Mouse (Mus musculus): ENCODE data around the gene Thsd7b.
"Not testable (repeated sequence)": the region's sequence is repeated elsewhere in the genome, so short reads cannot be mapped to it uniquely, and the experiment has no call there.

The Thsd7b gene

DNA sequence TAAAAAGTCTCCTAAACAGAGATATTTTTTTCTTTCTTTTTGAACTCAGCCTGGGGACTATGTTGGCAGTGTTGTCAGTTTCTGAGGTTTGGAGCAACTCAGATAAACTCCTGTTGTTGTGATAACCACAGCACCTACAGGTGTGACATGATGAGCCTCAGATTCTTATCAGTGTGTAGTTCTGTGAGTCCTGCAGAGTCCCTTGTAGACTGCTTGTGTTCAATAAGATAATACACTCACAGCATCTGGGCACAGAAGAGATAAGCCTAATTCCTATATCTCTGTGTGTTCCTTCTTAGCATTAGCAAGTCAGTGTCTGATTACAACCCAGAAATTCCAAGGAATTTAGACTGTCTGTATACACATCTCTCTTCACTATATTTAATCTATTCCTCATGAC is 789.0 kb downstream of the Thsd7b start:
- DNase-seq (ENCODE audit: extremely low read depth, insufficient read length, low spot score): no peak

DNA sequence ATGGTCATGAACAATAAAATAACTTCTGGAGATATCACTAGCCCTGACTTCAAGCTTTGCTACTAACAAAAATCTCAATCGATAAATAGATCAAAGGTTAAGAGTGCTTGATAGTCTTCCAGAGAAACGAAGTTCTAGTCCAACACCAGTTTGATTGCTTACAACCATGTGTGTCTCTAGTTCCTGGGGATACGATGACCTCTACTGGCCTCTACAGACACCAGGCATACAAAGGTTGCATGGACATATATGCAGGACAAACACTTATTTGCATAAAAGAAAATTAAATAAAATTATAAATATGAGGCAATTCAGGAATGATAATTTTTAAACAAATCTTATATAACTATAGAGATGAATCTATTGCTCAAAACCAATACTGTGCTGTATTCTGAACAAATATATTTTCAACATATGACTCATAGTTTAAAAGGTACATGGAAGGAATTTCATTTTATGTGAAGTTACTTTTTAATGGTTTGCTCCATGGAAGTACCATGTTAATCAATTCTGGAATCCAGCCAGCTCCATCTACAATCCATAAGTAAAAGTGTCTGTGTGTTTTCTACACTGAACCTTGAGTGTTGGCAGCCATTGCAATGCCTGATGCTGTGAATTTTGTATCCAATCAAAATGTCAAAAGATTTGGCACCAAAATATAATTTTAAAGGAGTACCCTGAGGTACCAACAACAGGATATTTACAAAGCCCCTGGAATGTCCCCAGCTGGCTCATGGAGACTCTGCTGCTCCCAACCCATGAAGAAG is 793.3 kb downstream of the Thsd7b start:
- no peak for DNase-seq (ENCODE audit: extremely low read depth, insufficient read length, low spot score)

DNA sequence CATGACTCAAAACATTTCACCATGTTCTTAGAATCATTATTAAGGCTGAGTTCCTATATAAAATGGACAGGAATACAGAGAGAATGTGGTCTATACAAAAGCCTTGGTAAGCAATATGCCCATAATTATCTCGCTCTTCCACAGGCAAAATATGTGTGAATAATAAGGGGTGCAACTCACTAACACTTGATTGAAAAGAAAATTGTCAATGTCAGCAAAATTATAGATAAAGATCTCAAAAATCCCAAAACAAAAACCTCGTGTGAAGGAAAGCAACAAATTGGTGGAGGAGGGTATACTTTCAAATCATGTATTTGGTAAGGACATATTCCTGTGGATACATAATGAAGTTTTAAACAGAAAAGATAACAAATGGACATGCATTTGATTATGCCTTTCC is 810.7 kb downstream of the Thsd7b start:
- no peak for DNase-seq (ENCODE audit: extremely low read depth, insufficient read length, low spot score)

DNA sequence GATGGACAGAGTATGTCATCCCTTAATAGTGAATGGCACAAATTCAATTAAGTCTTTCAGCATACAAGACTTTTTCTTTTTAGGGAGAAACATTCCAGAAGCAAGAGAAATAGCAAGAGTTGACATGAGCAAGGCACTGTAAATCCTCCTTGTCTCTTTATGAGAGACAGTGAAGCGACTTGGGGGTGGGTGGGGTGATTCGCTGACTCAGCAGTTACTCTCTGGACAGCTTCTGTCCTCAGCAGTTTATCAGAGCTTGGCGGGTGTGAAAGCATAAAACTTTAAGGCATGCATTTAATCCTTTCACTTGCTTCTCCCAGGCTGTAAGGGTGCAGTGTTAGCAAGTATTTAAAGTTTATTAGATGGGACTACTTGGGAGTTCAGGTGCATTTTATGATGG is 812.1 kb downstream of the Thsd7b start:
- DNase-seq (ENCODE audit: extremely low read depth, insufficient read length, low spot score): no peak

DNA sequence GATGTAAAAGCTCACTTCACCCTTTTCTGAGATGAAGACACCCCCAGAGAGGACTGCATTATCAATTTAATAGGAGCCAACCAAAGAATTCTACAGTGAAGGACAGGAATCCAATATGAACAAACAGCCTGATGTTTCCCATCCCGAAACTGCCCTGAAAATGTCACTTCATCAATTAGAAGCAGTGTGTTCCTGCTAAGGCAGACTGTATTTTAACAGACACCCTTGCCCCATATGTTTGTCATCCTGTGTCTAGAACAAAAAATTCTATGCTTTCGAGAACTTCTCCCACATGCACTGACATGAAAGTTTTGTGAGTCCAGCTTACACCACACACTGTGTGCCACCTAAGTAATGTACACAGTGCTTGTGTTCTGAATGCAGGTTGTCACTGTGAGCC is 812.8 kb downstream of the Thsd7b start:
- DNase-seq (ENCODE audit: extremely low read depth, insufficient read length, low spot score): no peak

DNA sequence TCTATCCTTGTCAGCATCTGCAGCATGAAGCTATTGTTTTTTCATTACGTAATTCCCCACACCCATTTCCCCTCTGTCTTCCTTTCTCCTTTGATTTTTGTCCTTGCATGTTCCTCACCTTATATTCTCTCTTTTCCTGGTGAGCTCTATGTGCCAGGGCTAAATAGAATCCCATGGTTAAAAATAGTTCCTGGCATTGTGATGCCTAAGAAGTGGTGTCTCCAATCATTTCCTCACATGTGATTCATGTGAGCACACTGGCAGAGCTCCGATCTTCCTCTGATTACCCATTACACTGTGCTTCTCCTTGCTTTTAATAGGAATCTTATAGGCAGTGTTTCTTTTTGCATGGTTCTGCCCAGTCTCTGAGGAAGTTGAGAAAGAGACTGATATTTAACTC is 826.1 kb downstream of the Thsd7b start:
- no peak for DNase-seq (ENCODE audit: extremely low read depth, insufficient read length, low spot score)

DNA sequence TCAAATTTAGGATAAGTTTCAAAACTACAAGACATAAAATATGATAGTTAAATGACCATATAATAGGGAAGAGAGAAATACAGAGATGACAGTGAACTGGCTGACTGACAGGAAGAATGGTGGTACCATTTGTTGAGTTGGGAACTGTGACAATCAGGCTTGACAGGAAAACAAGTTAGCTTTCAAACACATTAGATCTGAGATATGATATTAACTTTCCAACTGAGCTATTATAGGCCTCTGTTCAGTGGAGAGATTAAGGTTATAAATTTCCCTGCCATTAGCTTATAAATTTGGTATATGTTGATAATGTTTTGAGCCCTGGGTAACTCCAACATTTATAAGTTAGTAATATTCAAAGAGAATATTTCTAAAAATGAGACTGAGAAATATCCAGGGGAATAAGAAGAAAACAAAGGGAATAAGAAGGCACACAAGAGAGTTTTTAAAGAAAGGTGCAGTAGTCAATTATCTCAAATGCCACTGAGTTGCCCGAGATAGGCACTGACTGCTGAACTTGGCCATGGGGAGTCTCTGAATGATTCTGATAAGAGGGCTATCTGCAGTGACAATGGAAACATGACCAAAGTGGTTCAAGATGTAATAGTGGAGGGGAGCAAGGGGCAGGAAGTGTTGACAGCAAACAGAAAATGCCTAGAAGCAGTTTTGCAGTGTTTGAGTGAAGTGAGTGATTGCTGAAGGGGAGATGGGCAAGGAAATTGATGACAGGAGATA is 839.6 kb downstream of the Thsd7b start:
- DNase-seq (ENCODE audit: extremely low read depth, insufficient read length, low spot score): no peak

DNA sequence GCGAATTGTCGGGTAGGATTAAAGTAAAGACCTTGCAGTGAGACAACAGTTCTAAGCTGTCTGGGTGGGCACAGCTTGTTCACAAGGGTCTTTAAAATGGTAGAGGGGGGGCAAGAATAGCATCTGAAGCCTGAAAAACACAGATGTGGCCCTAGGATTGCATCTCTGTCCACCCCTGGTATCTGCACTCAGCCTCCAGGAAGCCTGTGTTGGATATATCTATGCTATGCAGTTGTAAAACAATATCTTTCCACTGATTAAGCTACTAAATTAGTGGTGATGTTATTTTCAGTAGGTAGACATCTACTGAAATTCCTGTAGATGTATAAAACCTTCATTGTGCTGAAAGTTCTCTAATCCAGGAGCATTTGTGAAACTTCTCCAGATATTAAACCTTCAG is 840.4 kb downstream of the Thsd7b start:
- DNase-seq (ENCODE audit: extremely low read depth, insufficient read length, low spot score): no peak

DNA sequence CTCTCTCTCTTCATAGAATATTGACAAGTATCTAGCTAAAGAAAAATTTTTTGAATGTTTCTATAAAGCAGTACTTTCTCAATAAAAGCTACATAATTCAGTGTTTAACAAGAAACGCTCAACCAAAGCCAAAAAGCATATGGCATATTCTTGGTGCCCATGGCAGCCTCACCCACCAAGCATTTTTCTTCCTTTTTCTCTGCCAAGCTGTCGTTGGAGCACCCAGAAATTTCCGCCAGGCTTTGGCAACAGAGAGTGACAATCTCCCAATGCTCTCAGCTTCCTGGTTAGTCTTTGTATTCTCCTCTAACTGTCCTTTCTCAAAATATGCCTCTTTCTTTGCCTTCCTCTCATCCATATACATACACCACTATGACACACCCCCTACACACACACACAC is 857.8 kb downstream of the Thsd7b start:
- no peak for DNase-seq (ENCODE audit: extremely low read depth, insufficient read length, low spot score)

DNA sequence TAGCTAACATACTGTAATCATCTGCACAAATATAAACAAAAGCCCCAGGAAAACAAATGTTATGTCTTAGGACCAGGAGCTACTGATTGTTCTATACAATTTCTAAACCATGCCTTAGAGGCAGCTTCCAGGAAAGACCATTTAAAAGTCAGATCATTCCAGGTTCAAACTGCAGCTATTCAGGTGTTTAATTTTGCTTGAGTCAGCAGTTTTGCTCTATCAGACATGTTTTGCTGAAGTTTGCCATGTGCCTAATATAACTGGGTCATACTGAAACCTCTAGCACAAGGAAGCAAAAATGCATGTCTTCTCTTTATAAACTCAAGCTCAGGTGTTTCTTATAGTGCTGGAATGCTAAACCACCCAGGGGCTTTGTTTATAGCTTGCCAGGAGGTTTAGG is 893.1 kb downstream of the Thsd7b start:
- no peak for DNase-seq (ENCODE audit: extremely low read depth, insufficient read length, low spot score)

DNA sequence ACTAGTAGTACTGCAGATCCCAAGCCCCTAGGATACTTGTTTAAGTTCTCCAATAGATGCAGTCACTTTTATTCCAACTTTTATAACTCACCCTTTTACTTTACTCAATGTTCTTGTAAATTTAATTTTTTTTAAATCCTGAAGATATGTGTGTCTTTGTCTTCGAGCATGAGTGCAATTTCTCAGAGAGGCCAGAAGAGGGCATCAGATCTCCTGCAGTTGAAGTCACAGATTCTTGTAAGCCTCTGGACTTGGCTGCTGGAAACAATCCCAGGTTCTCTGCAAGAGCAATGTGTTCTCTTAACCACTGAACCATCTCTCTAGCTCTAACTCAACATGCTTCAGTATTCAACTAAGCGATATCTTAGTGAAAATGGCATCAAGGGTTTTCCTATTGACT is 894.2 kb downstream of the Thsd7b start:
- DNase-seq (ENCODE audit: extremely low read depth, insufficient read length, low spot score): no peak

DNA sequence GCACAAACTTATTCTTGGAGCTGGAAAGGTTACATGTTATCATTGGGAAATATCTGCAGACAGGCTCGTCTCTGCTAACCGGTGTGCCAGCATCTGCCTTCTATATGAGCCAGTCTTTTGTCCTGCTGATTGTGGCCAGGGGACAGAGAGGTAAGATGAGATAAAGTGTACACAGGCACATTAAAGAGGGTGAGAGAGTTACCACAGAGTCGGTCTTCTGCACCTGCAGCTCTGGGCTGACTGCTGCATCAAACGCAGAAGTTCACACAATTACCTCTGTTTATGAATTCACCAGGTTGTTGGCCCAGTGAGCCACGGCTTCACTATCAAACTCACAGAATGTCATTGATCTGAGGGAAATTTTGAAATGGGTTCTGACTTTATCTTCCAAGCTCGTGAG is 896.8 kb downstream of the Thsd7b start:
- DNase-seq (ENCODE audit: extremely low read depth, insufficient read length, low spot score): no peak

DNA sequence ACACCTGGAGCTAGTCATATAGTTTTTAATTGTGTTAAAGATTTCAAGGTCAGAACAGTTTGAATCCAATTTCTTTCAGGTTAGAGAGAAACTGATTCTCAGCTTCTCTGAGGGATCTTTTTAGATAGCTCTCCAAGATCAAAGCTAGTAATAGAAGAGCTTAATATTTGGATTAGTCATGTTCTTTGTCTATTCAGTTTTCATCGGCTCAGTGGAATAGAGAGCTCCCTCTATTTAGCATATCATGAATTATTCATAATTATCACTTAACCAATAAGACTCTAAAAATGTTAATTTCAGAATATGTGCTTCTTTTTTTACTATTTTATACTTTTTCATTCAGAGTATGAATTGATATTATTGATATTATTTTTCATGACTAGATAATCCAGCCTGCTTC is 897.2 kb downstream of the Thsd7b start:
- DNase-seq (ENCODE audit: extremely low read depth, insufficient read length, low spot score): no peak

DNA sequence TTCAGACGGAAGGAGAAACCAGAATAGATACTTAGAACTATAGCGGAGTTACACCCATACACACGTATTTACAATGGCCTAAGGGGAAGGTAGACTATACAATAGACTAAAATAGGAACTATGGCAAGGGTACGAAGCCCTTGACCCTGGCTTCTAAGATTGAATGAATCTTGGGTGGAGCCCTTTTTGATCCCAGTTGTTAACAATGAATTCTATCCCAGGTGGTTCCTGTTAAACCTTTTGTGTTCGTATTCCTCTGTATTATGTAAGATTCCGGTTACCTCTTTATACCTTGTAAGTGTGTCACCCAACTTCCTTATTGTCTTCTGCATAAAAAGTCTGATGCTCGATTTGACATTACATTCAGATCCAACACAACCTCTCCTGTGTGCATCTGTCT is 913.7 kb downstream of the Thsd7b start:
- DNase-seq (ENCODE audit: extremely low read depth, insufficient read length, low spot score): not testable (repeated sequence)

DNA sequence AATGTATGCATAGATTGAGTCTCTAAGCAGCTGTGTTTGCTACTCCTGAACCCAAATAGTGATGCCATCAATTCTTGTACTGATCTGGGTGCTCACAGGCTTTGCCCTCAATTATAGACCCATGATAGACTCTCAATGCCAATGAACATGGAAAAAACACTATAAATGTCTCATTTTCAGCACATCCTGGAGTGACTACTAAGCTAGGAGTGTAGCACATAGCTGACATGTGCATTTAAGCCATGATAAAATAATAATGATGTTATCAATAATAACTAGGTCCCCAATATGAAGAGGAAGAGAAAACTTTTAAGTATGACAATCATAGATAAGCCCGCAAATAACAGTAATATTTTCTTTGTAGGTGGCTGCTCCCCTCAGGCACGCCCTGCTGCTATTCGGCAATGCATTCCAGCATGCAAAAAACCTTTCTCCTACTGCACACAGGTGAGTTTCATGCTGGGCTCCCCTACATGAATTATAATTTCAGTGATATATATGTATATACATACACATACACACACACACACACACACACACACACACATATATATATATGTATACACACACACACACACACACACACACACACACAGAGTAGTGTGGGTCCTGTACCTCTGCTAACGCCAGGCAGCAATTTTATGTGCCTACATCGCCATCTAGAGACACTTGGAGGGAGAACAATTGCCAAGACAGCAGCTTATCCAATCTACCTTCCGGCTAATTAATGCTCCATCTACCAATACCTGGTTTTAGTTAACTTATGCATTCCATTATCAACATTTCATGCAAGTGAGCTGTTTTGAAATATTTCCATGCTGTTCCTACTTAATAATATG is 919.3 kb downstream of the Thsd7b start:
- no peak for DNase-seq (ENCODE audit: extremely low read depth, insufficient read length, low spot score)

DNA sequence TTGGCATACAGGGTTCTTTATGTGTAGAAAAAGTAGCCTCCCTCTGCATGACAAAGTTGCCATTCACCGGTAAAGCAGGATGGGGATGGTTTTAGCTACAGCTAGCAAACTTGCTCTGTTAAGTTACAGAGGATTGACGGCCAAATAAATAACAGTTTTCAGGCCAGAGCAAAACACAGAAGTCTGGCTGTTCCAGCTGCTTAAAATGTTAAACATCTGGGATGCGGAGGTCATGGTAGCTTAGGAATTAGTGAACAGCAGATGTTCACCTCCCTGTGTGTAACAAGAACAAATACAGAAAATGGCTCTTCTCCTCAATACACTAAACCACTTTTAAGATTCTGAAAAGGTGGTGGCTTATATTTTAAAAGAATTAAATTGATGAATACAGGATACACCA is 944.3 kb downstream of the Thsd7b start:
- no peak for DNase-seq (ENCODE audit: extremely low read depth, insufficient read length, low spot score)

DNA sequence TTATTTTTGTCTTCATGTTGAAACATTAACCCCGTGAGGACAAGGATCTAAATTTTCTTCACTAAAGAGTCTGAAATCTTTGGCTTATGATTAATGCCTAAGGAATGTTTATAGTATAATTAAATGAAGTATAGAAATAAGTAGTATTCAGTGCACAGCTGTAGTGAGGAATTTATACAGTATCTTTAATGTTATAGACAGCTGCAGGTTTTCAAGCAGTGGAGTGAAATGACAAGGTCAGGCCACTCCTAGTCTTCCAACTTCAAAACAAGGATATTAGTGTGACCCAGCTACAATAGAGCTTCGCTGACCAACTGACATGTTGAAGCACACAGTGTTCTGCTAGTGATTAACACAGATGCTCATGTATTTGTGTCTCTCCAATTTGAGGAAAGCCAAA is 949.8 kb downstream of the Thsd7b start:
- DNase-seq (ENCODE audit: extremely low read depth, insufficient read length, low spot score): no peak

DNA sequence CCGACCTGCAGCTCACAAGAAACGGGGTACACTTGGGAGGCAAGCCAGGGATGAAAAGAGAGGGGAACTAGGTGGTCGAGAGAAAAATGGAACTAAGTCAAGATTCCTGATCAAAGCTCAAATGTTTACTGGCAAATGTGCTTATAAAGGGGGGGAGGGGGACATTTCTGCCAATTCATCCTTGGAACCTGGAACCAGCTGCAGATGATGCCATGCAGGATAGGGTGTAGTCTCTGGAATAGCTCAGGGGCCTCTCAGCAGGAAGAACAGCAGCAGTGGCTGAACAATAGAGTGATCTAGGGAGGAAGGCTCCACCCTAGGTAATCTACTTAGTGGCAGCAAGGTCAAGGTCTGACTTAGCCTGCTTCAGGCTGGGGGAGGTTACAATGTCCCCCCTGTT is 972.5 kb downstream of the Thsd7b start:
- no peak for DNase-seq (ENCODE audit: extremely low read depth, insufficient read length, low spot score)

DNA sequence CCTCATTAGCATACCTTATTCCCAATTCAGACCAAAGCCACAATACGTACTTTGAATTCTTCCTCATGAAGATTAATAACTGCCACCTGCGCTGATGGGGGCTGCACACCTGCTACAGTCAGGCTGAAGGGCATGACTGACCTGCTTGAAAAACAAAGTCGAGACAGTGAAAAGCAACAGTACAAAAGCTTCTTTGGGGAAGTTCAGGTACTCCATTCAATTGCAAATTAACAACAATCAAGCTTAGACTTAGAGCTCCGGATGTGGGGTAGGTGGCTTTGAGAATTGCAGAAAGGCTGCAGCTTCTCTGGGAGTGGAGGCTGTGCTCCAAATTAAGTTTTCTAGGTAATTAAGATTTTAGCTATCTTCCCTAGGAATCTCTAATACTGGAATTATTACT is 973.2 kb downstream of the Thsd7b start:
- DNase-seq (ENCODE audit: extremely low read depth, insufficient read length, low spot score): not testable (repeated sequence)

DNA sequence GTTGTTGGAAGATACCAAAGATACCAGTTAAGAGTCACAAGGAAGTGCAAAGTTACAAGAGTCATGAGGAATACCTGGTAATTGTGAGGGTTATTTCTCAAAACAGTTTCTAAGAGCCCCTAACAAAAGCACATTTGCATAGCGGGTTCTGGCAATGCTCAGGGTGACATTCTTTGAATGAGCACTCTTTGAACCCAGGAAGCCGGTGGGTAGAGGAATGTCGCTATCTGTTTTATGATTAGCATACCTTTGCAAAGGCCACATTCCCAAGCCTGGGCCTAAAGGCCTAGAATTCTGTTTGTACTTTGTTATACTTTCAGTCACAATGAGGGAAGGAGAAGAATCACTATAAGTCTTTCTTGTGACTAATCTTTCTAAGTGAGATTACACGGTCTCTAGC is 973.8 kb downstream of the Thsd7b start:
- not testable (repeated sequence) for DNase-seq (ENCODE audit: extremely low read depth, insufficient read length, low spot score)

DNA sequence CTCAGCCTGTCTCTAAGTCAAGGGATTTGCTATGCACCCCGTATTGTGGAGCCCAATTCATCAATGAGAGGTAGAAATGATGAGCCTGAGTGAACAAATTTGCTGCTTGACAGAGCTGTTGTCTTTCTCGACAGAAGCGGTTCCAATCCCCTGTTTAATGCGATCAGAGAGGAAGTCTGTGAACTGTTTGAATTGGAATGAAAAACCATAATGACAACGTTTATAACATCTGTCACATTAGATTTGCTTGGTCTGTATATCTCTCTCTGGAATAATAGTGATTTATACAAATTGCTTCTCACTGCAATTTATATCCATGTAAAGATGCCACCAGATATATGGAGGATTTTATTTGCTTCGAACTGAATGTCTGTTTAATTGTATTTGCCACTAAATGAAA is 988.9 kb downstream of the Thsd7b start:
- no peak for DNase-seq (ENCODE audit: extremely low read depth, insufficient read length, low spot score)
